Mouse (Mus musculus) embryonic facial prominence, embryonic 14.5 days (tissue): ENCODE results near the gene Echdc3. TPM values are rescaled to one million over a fixed set of nuclear protein-coding genes. Genes with fewer than 3 reads are reported as not detected.
A peak's percentile ranks its signal among the peaks of the same experiment; 100 is the strongest.

Experiments
- ATAC-seq: fragments of 200-750 bp; cut with Nextera tagmentation; 2 replicates; pipeline ENCODE4 v1.8.0; 2017; ENCODE audit warnings: low read depth, moderate number of reproducible peaks, moderate TSS enrichment
- DNase-seq: peaks from one replicate; pipeline ENCODE4 v3.0.0-alpha.2; 2015; ENCODE audit warnings: low spot score
- H3K27ac ChIP-seq: fragments of 300-500 bp; sonication (generic); replicated peaks from 2 replicates; pipeline ENCODE4 v1.5.1; 2014; ENCODE audit warnings: low read depth, mild to moderate bottlenecking, low read length, moderate library complexity
- H3K27me3 ChIP-seq: fragments of 300-500 bp; sonication (generic); replicated peaks from 2 replicates; pipeline ENCODE4 v1.6.1; 2014; ENCODE audit warnings: low read length; ENCODE audit not compliant: control insufficient read depth, insufficient read depth
- H3K36me3 ChIP-seq: fragments of 300-500 bp; sonication (generic); 2 replicates; pipeline ENCODE4 v1.6.1; 2014; ENCODE audit warnings: low read length, mixed read lengths; ENCODE audit not compliant: control insufficient read depth, insufficient read depth
- H3K4me1 ChIP-seq: fragments of 300-500 bp; sonication (generic); 2 replicates; pipeline ENCODE4 v1.6.1; 2014; ENCODE audit warnings: antibody characterized with exemption, low read length; ENCODE audit not compliant: control insufficient read depth, insufficient read depth
- H3K4me2 ChIP-seq: fragments of 300-500 bp; sonication (generic); 2 replicates; pipeline ENCODE4 v1.6.1; 2014; ENCODE audit warnings: low read depth, mild to moderate bottlenecking, low read length, moderate library complexity, mixed read lengths
- H3K4me3 ChIP-seq: fragments of 300-500 bp; sonication (generic); 2 replicates; pipeline ENCODE4 v1.5.1; 2014; ENCODE audit warnings: low read depth, mild to moderate bottlenecking, low read length
- H3K9ac ChIP-seq: fragments of 300-500 bp; sonication (generic); 2 replicates; pipeline ENCODE4 v1.6.1; 2014; ENCODE audit warnings: low read depth, mild to moderate bottlenecking, low read length, moderate library complexity, mixed read lengths
- H3K9me3 ChIP-seq: fragments of 300-500 bp; sonication (generic); 2 replicates; pipeline ENCODE4 v1.6.1; 2016; ENCODE audit warnings: low read length; ENCODE audit not compliant: control insufficient read depth
- WGBS: fragments of 180-500 bp; shearing (Covaris S2); extraction: QIAGEN DNeasy Blood & Tissue Kit; methylation state at CpG from one replicate; pipeline ENCODE4 v1.1.7; 2014; 5-methylcytosine and 5-hydroxymethylcytosine counted together
- polyA plus RNA-seq: library from polyadenylated mRNA; unstranded; fragments of >200 nt; fragmentation: Nextera tagmentation; extraction: Ambion mirVana; gene quantifications from 2 replicates; pipeline ENCODE4 v1.2.1, GENCODE M21; 2014

Gene Echdc3
- polyA plus RNA-seq, 1 experiment from 2014 or later = 3.5 TPM

GRCm38 (mm10) chr2:6157208-6157607 is 55.6 kb downstream of the Echdc3 start:
- 95% methylated on average over 4 of the region's 4 CpGs for WGBS
- H3K9me3 ChIP-seq = no peaks in the 10 kb centered on the region
- no peak overlapping the region for H3K4me2 ChIP-seq
- H3K27me3 ChIP-seq = no peaks in the 10 kb centered on the region
- H3K27ac ChIP-seq = no peak overlapping the region
- H3K36me3 ChIP-seq = no peaks in the 10 kb centered on the region
- DNase-seq (no peak), ATAC-seq (no peak)
- H3K4me1 ChIP-seq = 0 out of 2 replicates have a peak, but pooled peaks cover 11% of the 10 kb centered on the region
- H3K9ac ChIP-seq = no peak overlapping the region
- no peak overlapping the region for H3K4me3 ChIP-seq

- 80% methylated on average over 5 of the region's 5 CpGs for WGBS
- no peak overlapping the region for H3K9ac ChIP-seq
- H3K36me3 ChIP-seq = no peaks in the 10 kb centered on the region
- H3K4me1 ChIP-seq = no peaks in the 10 kb centered on the region
- no peaks in the 10 kb centered on the region for H3K9me3 ChIP-seq
- H3K27me3 ChIP-seq = no peaks in the 10 kb centered on the region
- H3K4me2 ChIP-seq = no peak overlapping the region
- ATAC-seq (no peak), DNase-seq (no peak)
- H3K4me3 ChIP-seq = no peak overlapping the region
- no peak overlapping the region for H3K27ac ChIP-seq
Observed at GRCm38 (mm10) chr2:6149801-6150200, 63.0 kb downstream of the Echdc3 start.

DNA sequence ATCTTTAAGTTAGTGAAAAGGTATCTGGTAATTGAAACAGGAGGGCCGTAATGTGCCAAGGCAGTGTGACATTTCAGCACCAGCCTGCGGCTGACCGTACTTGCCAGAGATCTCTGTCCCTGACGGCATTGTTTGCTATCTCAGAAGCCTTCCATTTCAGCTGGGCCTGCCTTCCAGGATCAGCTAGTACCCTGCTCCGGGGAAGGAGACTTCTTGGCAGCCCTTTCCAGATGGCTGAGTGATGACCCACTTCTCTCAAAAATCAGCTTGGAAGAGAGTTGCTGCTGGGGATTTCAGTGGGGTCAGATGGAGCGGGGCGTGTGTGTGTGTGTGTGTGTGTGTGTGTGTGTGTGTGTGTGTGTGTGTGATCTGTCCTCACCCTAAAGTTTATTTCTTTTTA is 65.9 kb downstream of the Echdc3 start:
- no peaks in the 10 kb centered on the region for H3K27me3 ChIP-seq
- ATAC-seq (no peak), DNase-seq (no peak)
- H3K4me3 ChIP-seq = no peak overlapping the region
- no peak overlapping the region for H3K4me2 ChIP-seq
- H3K4me1 ChIP-seq = no peaks in the 10 kb centered on the region
- H3K9me3 ChIP-seq = no peaks in the 10 kb centered on the region
- H3K36me3 ChIP-seq = no peaks in the 10 kb centered on the region
- H3K9ac ChIP-seq = no peak overlapping the region
- WGBS = 71% methylated on average over 7 of the region's 7 CpGs
- H3K27ac ChIP-seq = no peak overlapping the region

- H3K27ac ChIP-seq = no peak overlapping the region
- no peaks in the 10 kb centered on the region for H3K9me3 ChIP-seq
- ATAC-seq (no peak), DNase-seq (no peak)
- H3K27me3 ChIP-seq = no peaks in the 10 kb centered on the region
- H3K4me1 ChIP-seq = no peaks in the 10 kb centered on the region
- no peak overlapping the region for H3K9ac ChIP-seq
- H3K4me3 ChIP-seq = no peak overlapping the region
- 80% methylated on average over 4 of the region's 4 CpGs for WGBS
- H3K36me3 ChIP-seq = no peaks in the 10 kb centered on the region
- no peak overlapping the region for H3K4me2 ChIP-seq
Observed at GRCm38 (mm10) chr2:6146257-6146656, 66.6 kb downstream of the Echdc3 start.

- Histone ChIP-seq H3K36me3 (no peaks in the 10 kb centered on the region), H3K27me3 (no peaks in the 10 kb centered on the region), H3K4me3 (no peak overlapping the region), H3K9me3 (no peaks in the 10 kb centered on the region), H3K27ac (no peak overlapping the region), H3K4me2 (no peak overlapping the region), H3K9ac (no peak overlapping the region), H3K4me1 (no peaks in the 10 kb centered on the region)
- DNase-seq = no peak
- no peak for ATAC-seq
- 62% methylated on average over 10 of the region's 10 CpGs for WGBS
Observed at GRCm38 (mm10) chr2:6145611-6146010, 67.2 kb downstream of the Echdc3 start.

- no peaks in the 10 kb centered on the region for H3K27me3 ChIP-seq
- H3K36me3 ChIP-seq = no peaks in the 10 kb centered on the region
- no peaks in the 10 kb centered on the region for H3K4me1 ChIP-seq
- peak; percentile 49 for DNase-seq
- H3K4me2 ChIP-seq = no peak overlapping the region
- WGBS = 70% methylated on average over 16 of the region's 16 CpGs
- no peak for ATAC-seq
- no peaks in the 10 kb centered on the region for H3K9me3 ChIP-seq
- no peak overlapping the region for H3K9ac ChIP-seq
- H3K4me3 ChIP-seq = no peak overlapping the region
- H3K27ac ChIP-seq = no peak overlapping the region
Observed at GRCm38 (mm10) chr2:6142915-6143654, 69.7 kb downstream of the Echdc3 start.

GRCm38 (mm10) chr2:6140572-6141161 is 72.2 kb downstream of the Echdc3 start:
- no peak overlapping the region for H3K4me2 ChIP-seq
- H3K9me3 ChIP-seq = no peaks in the 10 kb centered on the region
- DNase-seq (no peak), ATAC-seq (no peak)
- no peak overlapping the region for H3K4me3 ChIP-seq
- WGBS = 84% methylated on average over 9 of the region's 9 CpGs
- H3K27me3 ChIP-seq = no peaks in the 10 kb centered on the region
- H3K36me3 ChIP-seq = no peaks in the 10 kb centered on the region
- no peak overlapping the region for H3K27ac ChIP-seq
- H3K9ac ChIP-seq = no peak overlapping the region
- H3K4me1 ChIP-seq = no peaks in the 10 kb centered on the region
